Mouse (Mus musculus): ENCODE measurements around the gene Ccdc141. TPM values are rescaled to one million over a fixed set of nuclear protein-coding genes. Genes with fewer than 3 reads are reported as not detected.

The Ccdc141 gene
- polyA plus RNA-seq, 1 experiment from 2014 or later, result 12.7 TPM

GRCm38 (mm10) chr2:77200379-77200778, 29.9 kb upstream of the Ccdc141 start:
- Histone ChIP-seq H3K27ac (no peak overlapping the region), H3K27me3 (ENCODE audit: insufficient read depth, low read length) (no peaks in the 10 kb centered on the region), H3K36me3 (ENCODE audit: insufficient read depth, low read length) (peaks cover 17% of the 10 kb centered on the region; the same call in 1 of the 2 replicates), H3K4me2 (ENCODE audit: low read length) (no peak overlapping the region), H3K9ac (ENCODE audit: low read depth, low read length) (no peak overlapping the region), H3K9me3 (replicated peaks; ENCODE audit: low read length) (no peaks in the 10 kb centered on the region), H3K4me3 (replicated peaks; ENCODE audit: low read depth, low read length) (no peak overlapping the region), H3K4me1 (replicated peaks; ENCODE audit: insufficient read depth, low read length) (no peaks in the 10 kb centered on the region)
- no peak for TF ChIP-seq CTCF (IDR thresholded peaks at IDR 0.05; ENCODE audit: low read depth)
- DNase-seq (ENCODE audit: low spot score) (no peak), ATAC-seq (replicated peaks; ENCODE audit: low FRiP score, low read depth) (no peak)
- 90% methylated on average over 4 of the region's 4 CpGs for WGBS

- no peak for DNase-seq (ENCODE audit: low spot score)
These were observed 27.8 kb upstream of the Ccdc141 start for GRCm38 (mm10) chr2:77198246-77198645.

GRCm38 (mm10) chr2:77196819-77197218, 26.4 kb upstream of the Ccdc141 start:
- DNase-seq (ENCODE audit: low spot score) (no peak), ATAC-seq (replicated peaks; ENCODE audit: low FRiP score, low read depth) (no peak)
- Histone ChIP-seq H3K27ac (no peak overlapping the region), H3K9me3 (replicated peaks; ENCODE audit: low read length) (no peaks in the 10 kb centered on the region), H3K4me2 (ENCODE audit: low read length) (no peak overlapping the region), H3K36me3 (ENCODE audit: insufficient read depth, low read length) (peaks cover 40% of the 10 kb centered on the region), H3K27me3 (ENCODE audit: insufficient read depth, low read length) (no peaks in the 10 kb centered on the region), H3K9ac (ENCODE audit: low read depth, low read length) (no peak overlapping the region), H3K4me3 (replicated peaks; ENCODE audit: low read depth, low read length) (no peak overlapping the region), H3K4me1 (replicated peaks; ENCODE audit: insufficient read depth, low read length) (no peaks in the 10 kb centered on the region)
- no peak for TF ChIP-seq CTCF (IDR thresholded peaks at IDR 0.05; ENCODE audit: low read depth)
- 84% methylated on average over 4 of the region's 4 CpGs for WGBS

More at GRCm38 (mm10) chr2:77198246-77198645, 27.8 kb upstream of the Ccdc141 start:
- ATAC-seq (replicated peaks; ENCODE audit: low FRiP score, low read depth), result no peak
- Histone ChIP-seq H3K4me3 (replicated peaks; ENCODE audit: low read depth, low read length) (no peak overlapping the region), H3K27me3 (ENCODE audit: insufficient read depth, low read length) (no peaks in the 10 kb centered on the region), H3K27ac (no peak overlapping the region), H3K4me2 (ENCODE audit: low read length) (no peak overlapping the region), H3K9ac (ENCODE audit: low read depth, low read length) (no peak overlapping the region), H3K36me3 (ENCODE audit: insufficient read depth, low read length) (peaks cover 35% of the 10 kb centered on the region), H3K4me1 (replicated peaks; ENCODE audit: insufficient read depth, low read length) (no peaks in the 10 kb centered on the region), H3K9me3 (replicated peaks; ENCODE audit: low read length) (no peaks in the 10 kb centered on the region)
- WGBS, result 73% methylated on average over 5 of the region's 5 CpGs
- TF ChIP-seq CTCF (IDR thresholded peaks at IDR 0.05; ENCODE audit: low read depth), result no peak

- H3K9ac ChIP-seq (ENCODE audit: low read depth, low read length), result no peak overlapping the region
- DNase-seq (ENCODE audit: low spot score), result no peak
- peaks cover 36% of the 10 kb centered on the region for H3K36me3 ChIP-seq (ENCODE audit: insufficient read depth, low read length)
- no peak for TF ChIP-seq CTCF (IDR thresholded peaks at IDR 0.05; ENCODE audit: low read depth)
- no peaks in the 10 kb centered on the region for H3K4me1 ChIP-seq (replicated peaks; ENCODE audit: insufficient read depth, low read length)
- H3K4me2 ChIP-seq (ENCODE audit: low read length), result no peak overlapping the region
- H3K4me3 ChIP-seq (replicated peaks; ENCODE audit: low read depth, low read length), result no peak overlapping the region
- no peak overlapping the region for H3K27ac ChIP-seq
- H3K27me3 ChIP-seq (ENCODE audit: insufficient read depth, low read length), result no peaks in the 10 kb centered on the region
- WGBS, result 88% methylated on average over 5 of the region's 5 CpGs
- no peaks in the 10 kb centered on the region for H3K9me3 ChIP-seq (replicated peaks; ENCODE audit: low read length)
- no peak for ATAC-seq (replicated peaks; ENCODE audit: low FRiP score, low read depth)
These were observed 24.6 kb upstream of the Ccdc141 start for GRCm38 (mm10) chr2:77195056-77195455.

GRCm38 (mm10) chr2:77191811-77192210, 21.4 kb upstream of the Ccdc141 start:
- Histone ChIP-seq H3K4me1 (replicated peaks; ENCODE audit: insufficient read depth, low read length) (no peaks in the 10 kb centered on the region), H3K27ac (no peak overlapping the region), H3K9ac (ENCODE audit: low read depth, low read length) (no peak overlapping the region), H3K36me3 (ENCODE audit: insufficient read depth, low read length) (peaks cover 44% of the 10 kb centered on the region), H3K9me3 (replicated peaks; ENCODE audit: low read length) (no peaks in the 10 kb centered on the region), H3K4me3 (replicated peaks; ENCODE audit: low read depth, low read length) (no peak overlapping the region), H3K4me2 (ENCODE audit: low read length) (no peak overlapping the region), H3K27me3 (ENCODE audit: insufficient read depth, low read length) (no peaks in the 10 kb centered on the region)
- ATAC-seq (replicated peaks; ENCODE audit: low FRiP score, low read depth), result no peak
- no peak for DNase-seq (ENCODE audit: low spot score)
- 93% methylated on average over 3 of the region's 3 CpGs for WGBS
- no peak for TF ChIP-seq CTCF (IDR thresholded peaks at IDR 0.05; ENCODE audit: low read depth)

- ATAC-seq (replicated peaks; ENCODE audit: low FRiP score, low read depth) (no peak), DNase-seq (ENCODE audit: low spot score) (no peak)
- Histone ChIP-seq H3K27me3 (ENCODE audit: insufficient read depth, low read length) (no peaks in the 10 kb centered on the region), H3K9ac (ENCODE audit: low read depth, low read length) (no peak overlapping the region), H3K4me1 (replicated peaks; ENCODE audit: insufficient read depth, low read length) (no peaks in the 10 kb centered on the region), H3K9me3 (replicated peaks; ENCODE audit: low read length) (no peaks in the 10 kb centered on the region), H3K4me2 (ENCODE audit: low read length) (no peak overlapping the region), H3K27ac (no peak overlapping the region), H3K4me3 (replicated peaks; ENCODE audit: low read depth, low read length) (no peak overlapping the region), H3K36me3 (ENCODE audit: insufficient read depth, low read length) (peaks cover 45% of the 10 kb centered on the region)
- TF ChIP-seq CTCF (IDR thresholded peaks at IDR 0.05; ENCODE audit: low read depth), result no peak
- WGBS, result 91% methylated on average over 7 of the region's 7 CpGs
These were observed 20.5 kb upstream of the Ccdc141 start for GRCm38 (mm10) chr2:77190891-77191290.

GRCm38 (mm10) chr2:77190301-77190700, 19.9 kb upstream of the Ccdc141 start:
- TF ChIP-seq CTCF (IDR thresholded peaks at IDR 0.05; ENCODE audit: low read depth), result no peak
- no peak overlapping the region for H3K9ac ChIP-seq (ENCODE audit: low read depth, low read length)
- WGBS, result 89% methylated on average over 3 of the region's 3 CpGs
- no peak overlapping the region for H3K27ac ChIP-seq
- no peak overlapping the region for H3K4me3 ChIP-seq (replicated peaks; ENCODE audit: low read depth, low read length)
- H3K4me1 ChIP-seq (replicated peaks; ENCODE audit: insufficient read depth, low read length), result no peaks in the 10 kb centered on the region
- no peaks in the 10 kb centered on the region for H3K9me3 ChIP-seq (replicated peaks; ENCODE audit: low read length)
- DNase-seq (ENCODE audit: low spot score) (no peak), ATAC-seq (replicated peaks; ENCODE audit: low FRiP score, low read depth) (no peak)
- no peaks in the 10 kb centered on the region for H3K27me3 ChIP-seq (ENCODE audit: insufficient read depth, low read length)
- H3K36me3 ChIP-seq (ENCODE audit: insufficient read depth, low read length), result peaks cover 42% of the 10 kb centered on the region
- H3K4me2 ChIP-seq (ENCODE audit: low read length), result no peak overlapping the region
